Mouse (Mus musculus): Measurements from ENCODE around the gene Prkca.

The Prkca gene

DNA sequence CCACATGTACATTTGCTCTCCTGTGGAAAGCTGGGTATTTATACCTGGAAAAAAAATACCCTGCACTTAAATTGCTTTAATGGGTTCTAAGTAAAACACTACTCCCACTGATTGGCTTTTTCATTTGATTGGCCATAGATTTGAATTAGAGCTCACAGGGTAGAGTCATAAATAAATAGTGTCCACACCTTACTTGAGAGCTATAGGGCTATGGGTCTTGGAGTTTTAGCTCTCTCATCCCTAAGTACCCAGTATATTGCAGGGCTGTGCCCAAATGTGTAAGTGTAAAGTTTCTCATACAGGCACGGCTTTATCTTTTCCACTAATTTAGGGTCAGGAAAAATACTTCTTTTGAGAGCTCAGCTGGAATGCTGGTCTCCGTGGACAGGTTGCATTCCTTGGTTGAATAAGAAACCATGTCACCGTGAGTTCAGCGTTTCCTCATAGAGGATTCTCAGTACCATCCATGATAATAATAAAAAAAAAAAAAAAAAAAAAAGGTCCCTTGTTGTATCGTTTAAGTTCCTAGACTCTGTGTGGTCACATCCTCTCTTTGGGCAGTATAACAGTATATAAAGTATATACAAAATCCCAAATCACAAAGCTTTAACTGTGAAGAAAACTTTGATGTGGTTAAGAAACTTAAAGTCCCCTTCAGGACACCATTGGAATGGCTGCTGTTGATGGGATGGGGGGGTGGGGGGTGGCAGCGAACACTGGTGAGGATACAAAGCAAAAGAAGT, 82.8 kb downstream of the Prkca start:
- DNase-seq (ENCODE audit: low spot score): no peak

DNA sequence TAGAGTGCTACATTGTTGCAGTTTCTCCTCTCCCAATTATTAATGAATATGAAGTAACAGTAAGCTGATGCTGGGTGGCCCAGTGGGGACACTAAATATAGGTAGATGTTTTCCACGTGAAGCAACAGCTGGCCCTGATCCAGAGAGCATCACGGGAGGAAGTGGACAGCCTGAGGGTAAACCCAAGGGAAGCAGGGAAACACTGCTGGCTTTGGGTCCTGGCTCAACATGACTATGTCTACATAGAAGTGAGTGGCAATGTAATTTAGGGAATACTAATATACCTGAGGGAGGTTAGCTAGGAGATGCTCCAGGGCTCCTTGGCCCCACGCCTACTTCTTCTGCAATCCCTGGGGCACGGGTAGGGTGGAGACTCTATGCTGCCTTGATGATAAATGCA, 84.3 kb downstream of the Prkca start:
- no peak for DNase-seq (ENCODE audit: low spot score)

DNA sequence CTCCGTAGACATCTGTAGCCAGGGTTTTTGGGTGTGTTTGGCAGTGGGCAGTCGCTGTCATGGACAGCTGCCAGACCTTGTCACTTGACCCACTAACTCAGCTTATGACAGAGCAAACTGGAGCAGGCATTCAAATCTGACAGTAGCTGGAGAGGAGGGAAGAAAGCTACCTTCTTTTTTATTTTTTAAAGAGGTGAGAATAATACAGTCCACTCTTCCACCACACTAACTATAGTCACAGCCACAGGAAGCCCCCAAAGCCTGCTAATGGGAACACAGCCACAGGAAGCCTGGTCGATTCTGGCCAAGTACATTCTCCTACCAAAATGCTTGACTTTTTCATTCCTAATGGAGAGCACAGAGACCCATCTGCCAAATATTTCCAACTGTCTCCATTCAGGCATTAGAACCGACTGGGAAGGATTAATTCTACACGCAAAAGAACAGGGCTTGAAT, 84.9 kb downstream of the Prkca start:
- DNase-seq (ENCODE audit: low spot score): peak; percentile 60

DNA sequence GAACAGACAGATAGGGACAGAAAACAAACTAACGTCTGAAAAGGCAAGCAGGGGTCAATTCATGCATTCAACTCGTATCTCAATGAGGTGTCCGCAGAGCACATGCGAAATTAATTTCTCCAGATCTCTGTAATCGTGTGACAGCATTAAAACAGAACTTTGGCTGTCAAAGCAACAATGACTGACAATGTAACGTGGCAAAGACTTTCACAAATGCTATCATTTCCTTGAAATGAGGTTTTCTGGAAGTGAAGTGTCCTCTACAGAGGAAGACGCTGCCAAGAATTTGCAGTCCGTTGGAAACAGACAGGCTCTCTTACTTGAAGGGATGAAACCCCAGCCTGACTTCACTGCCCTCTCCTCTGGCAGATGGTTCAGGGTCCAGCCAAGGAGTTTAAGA, 85.8 kb downstream of the Prkca start:
- no peak for DNase-seq (ENCODE audit: low spot score)

DNA sequence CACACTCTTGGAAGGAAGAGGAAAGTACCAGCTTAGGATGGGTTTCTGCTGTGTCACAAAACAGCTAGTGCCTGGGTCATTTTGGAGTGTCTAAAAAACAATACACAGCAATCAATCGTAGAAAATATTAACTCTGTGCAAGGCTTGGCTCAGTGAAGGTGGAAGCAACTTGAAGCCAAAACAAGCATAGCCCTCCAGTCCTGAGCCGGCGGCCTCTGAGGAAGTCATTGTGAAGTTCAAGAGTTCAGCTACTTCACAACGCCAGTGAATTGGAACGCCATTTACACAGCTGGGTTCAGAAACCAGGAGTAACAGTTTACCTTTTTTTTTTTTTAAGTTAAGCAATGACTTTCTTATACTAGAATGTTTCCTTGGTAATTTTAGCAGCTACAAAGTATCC, 89.0 kb downstream of the Prkca start:
- no peak for DNase-seq (ENCODE audit: low spot score)

DNA sequence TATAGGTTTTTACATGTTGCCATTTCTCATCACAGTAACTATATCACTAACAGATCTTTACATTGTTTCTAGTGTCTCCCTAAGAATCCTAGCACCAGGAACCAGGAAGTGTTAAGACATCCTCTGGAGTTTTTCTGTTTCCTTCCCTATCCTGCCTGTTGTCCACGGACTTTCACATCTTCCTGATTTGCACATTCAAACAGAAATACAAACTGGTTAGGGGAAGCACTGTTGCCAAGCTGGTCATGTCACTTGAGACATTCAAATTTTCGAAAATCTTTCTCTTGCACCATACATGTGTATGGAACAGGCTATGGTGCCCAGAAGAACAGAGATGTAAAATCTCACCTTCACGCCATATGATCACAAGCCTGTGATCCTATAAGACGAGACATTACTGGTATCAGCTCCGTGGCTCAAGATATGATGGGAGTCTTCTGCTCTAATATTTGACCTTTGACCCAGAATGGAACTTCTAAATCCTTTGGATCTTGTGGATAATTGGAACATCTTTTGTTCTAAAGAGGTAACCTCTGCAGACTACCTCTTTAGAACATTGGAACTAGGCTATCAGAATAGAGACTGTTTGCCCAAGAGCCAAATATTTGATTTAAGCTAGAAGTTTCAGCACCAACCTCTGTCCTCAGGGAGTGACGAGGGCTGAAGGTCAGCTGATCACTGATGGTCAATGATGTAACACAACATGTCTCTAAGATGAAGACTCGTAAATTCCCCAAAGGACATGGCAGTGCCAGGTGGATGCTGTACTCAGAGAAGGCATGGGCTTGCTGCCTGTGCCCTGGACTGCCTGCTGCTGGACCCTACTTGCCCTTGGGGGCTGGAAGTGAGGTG, 91.6 kb downstream of the Prkca start:
- DNase-seq (ENCODE audit: low spot score): no peak

DNA sequence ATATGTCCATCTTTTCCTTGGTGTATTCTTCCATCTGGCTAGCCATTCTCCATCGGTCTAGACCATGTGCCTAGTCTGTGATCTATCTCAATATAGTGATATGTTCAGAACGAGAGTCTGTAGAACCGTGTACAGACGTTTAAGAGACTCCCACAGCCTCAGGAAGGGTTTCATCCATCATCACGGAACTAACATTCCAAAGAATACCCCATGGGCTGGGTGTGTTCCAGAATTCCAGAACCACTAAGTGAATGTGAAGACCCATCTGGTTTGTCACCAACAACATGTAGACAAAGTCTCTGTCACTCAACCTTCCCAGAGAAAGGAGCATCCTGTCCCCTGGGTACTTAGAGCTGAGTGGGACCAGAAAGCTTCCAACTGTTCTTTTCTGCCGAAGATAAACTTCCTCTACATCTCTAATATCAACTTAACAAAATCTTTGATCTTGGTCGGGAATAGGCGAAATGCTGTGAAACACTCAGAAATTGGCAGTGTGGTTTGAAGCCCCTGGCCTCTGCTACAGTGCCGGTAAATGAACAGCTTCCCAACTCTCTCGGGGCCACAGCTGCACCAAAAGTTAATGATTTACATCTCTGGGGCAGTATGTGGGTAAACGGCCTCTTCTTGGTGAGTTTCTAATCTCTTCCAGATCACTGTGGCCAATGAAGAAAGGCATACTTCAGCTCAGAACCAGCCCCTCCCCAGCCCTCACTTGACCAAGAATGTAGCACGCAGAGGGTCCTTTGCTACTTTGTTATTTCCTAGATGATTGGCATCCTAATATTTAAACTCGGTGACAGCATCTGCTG, 92.7 kb downstream of the Prkca start:
- no peak for DNase-seq (ENCODE audit: low spot score)

DNA sequence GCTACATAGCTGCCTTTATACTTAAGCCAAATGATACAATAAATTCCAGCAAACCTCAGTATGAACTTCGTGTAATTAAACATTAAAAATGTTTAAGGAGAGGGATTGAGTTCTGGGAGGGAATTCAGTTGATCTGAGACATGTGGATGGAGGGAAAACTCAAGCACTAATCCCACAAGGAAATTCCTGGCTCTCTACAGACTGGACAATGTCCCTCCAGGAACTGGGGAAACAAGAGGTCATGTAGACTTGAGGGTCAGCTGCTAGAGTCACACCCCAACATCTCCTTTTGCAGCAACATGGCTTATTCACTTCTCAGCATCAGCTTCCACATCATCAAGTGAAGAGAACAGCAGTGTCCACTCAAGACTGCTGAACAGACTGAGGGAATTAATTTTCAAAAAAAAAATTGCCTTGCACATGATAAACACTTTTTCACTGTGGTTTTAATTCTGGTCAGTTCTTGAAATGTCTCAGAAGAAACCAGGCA, 93.5 kb downstream of the Prkca start:
- no peak for DNase-seq (ENCODE audit: low spot score)

DNA sequence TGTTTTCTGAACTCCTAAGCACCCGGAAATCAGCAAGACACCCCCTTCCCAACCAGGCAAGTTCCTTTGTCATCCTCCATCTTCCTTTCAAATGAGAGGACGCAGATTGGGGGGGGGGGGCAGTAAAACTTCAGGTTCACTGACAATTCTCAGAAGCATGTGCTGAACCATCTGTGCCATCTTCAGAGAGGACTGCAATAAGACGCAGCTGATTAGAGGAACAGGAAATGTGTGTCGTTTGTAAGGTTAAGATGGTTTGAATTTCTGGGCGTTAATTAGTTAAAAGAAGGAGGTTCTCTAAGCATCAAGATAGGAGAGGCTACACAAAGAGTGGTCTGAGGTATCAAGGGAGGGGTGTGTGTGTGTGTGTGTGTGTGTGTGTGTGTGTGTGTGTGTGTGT, 94.2 kb downstream of the Prkca start:
- DNase-seq (ENCODE audit: low spot score): no peak

DNA sequence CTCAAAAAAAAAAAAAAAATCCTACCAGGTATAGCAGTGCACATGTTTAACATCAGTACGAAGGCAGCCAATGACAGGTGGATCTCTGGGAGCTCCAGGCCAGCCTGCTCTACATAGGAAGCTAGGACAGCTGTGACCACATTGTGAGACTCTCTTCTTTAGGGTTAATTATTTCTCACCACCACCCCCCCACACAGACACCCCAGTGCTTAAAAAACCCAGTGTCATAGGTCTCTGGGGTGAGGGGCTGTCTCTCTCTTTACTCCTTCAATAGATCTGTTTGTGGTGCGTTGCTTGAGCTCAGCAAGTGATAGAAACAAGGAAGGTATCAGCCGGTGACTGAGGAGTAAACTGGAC, 94.7 kb downstream of the Prkca start:
- DNase-seq (ENCODE audit: low spot score): no peak

DNA sequence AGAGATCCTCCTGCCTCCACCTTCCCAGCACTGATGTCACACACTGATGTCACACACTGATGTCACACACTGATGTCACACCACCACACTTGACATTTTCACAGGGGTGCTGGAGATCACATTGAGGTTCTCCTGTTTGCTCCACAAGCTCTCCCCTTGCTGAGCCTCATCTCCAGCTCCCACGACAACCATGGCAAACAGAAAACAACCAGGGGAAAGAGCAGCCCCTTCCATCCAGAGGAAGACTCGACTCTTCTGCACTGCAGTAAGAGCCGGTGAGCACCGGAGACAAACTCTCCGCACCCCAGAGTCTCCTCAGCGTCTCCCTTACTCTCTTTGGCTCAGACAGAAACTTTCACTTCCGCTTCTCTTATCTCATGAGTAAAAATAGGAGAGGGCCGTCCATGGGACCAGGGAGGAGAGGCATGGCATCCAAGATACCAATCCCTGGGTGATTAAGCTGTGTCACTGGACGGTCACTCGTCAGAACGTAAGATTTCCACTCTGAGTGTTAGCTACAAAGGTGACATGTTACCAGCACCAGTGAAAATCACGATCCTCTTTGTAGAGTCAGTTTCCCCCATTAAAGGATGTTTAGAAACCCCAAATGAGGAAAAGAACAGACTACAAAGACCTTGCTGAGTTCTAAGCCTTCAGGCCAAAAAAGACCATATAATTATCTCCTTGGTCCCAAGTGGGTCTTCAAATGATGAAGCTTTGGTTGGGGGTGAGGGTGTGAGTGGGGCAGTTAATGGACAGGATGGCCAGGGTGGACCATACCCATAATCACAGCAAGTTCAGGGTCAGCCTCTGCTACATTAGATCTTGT, 95.3 kb downstream of the Prkca start:
- DNase-seq (ENCODE audit: low spot score): no peak

DNA sequence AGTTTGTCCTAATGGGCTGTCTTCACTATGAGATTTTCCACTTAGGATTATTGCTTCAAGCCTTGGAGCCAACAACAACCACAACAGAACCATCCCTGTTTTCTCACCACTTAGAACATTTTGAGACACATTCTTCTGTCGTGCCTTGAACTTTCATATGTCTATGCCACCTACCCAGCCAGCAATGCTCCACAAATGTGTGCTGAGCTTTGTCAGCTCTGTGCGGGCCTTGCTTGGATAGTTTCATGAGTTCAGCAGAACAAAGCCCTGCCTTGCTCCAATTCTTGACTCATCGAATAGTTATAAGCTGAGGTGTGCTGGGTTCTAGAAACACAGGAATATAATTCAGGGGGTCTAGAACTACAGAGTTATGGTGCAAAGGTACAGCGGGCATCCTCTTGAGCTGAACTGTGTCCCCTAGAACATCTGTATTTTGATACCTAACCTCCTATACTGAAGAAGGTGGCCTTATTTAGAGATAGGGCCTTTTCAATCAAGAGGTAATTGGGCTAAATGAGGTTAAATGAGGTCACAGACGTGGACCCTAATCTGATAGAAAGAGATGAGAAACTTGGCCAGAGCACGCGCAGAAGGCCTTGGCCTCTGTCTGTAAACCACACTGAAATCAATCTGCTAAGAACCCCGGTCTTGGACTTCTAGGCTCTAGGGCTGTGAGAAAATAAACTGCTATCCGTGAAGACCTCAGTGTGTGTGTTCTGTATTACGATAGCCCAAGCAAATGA, 96.4 kb downstream of the Prkca start:
- DNase-seq (ENCODE audit: low spot score): no peak

DNA sequence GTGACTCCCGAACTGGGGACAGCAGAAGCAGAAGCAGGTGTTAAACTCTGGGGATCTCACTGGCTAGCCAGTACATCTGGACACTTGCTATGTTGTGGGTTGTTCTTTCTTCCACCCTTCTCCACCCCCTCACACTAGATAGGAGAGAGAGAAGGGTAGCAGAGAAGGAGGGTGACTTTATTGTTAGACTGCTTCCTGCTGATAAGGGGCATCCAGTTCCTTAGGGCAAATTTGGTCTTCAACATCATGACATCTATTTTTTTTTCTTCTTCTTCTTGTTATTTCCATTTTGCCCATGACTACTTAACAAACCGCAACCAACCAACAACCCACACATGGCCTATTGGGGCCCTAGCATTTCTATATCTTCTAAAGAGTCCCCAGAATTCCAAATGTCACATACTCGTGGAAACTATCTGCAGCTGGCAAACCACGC, 97.4 kb downstream of the Prkca start:
- DNase-seq (ENCODE audit: low spot score): no peak

DNA sequence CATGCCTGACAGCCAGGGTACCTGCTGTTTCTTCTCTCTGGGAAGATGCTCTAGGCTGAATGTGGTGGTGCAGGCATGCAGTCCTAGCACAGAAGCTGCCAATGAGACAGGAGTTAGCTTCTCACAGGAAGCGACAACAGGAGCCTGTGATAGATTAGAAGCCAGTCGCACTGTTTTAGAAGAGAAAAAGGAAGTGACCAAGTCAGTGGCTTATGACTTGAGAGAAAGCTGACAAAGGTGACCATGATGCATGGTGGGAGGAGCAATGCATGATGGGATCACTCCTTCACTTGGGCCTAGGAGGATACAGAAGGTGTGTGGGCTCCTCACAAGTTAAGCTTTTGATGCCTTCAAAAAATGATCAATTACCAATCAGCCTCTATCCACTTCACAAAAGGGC, 99.5 kb downstream of the Prkca start:
- no peak for DNase-seq (ENCODE audit: low spot score)

DNA sequence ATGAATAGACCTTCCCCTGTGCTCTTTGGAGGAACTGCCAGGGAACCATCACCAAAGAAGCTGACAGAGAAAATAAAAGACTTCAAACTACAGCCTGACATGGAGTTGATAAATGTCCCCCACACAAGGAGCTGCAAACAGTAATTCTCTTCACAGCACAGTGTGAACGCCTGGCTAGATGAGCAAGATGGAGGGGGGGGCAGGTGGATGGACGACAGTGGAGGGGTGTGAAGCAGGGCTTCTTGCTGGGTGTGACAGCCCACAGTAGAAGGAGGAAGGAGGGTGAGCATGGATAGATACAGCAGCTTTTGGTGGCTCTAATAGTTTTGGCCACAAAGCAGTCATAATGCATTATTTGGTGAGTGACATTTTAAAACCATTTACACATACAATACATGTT, 100.1 kb downstream of the Prkca start:
- no peak for DNase-seq (ENCODE audit: low spot score)

DNA sequence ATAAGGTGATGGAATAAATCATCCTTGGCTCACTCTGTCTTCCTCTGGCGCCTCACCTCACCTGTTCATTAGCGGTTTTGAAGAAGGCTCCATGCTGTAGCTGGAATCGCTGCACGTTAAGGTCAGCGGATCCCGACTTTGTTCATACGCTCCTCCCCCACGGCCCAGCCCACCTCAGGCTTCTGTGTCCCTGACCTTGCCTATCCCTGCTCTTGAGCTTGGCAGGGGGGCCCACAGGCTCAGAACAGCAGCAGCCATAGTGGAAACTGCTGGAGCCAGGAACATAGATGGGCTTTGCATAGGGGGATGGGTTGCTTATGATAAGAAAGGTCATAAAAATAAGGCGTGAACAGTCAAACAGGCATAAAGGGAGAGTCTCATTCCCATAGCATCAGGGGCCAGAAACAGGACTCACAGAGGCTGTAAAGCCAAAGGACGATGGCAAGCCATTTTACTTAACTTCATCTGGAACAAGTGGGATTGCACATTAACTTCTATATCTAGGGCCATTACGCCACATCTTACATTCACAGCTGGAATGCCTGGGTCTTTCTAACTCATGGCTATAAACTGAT, 102.7 kb downstream of the Prkca start:
- DNase-seq (ENCODE audit: low spot score): no peak

DNA sequence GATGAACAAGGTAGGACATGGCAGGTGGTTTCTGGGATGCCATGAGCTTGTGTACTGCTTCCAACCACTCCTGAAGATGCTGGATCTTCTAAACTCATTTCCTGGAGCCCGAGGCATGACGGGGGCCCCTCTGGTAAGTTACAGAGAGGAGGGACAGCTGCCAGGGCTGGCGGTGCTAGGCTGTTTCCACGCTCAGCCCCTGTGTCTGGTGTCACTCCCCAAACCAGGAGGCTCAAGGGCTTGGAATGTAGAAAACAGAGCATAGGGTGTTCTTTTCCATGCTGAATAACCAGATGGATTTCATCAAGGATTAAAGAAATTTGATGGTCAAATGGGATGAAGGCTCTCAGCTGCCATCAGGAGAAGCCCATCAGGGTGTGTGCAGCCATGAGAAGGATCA, 104.6 kb downstream of the Prkca start:
- no peak for DNase-seq (ENCODE audit: low spot score)

DNA sequence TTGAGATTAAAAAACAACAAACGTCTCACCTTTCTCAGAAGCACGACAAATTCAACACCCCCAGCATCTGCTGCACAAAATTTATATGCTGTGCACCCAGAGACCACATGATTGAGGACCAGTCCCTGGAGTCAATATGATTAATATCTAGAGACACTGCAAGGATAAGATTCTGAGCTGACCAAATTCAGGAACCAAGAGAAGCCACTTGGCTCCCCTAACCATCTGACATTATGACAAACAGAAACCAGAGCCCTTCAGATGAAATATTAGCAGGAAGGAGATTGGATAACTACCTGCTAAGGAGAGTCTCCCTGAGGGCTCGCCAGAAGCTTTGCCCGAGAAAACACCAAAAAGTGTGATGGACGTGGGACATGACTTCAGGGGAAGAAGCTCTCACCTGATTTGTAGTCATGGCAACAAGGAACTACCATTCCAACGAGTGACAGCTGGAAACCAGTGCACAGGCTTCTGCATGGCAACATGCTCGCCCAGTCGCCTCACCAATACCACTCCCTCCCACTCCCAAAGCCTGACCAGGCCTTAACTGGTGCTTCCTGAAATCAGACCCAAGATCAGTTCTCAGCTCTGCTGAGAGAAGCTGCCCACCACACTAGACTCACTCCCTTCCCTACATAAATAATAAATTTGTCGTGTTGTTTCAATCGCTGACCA, 106.8 kb downstream of the Prkca start:
- peak; percentile 71 for DNase-seq (ENCODE audit: low spot score)

DNA sequence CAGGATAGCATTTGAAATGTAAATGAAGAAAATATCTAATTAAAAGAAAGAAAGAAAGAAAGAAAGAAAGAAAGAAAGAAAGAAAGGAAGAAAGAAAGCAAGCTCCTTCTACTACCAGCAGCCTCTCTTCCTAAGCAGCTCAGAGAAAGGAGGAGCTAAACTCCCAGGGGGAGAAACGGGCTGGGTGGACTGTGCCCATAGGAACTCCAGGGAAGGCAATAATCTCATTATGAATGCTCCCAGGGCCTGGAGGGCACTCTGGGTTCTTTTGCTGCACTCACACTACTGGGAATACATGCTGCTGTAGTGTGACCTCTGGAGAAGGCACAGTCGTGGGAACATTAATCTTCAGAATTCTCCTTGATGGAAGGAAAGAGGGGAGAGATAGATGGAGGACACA, 107.5 kb downstream of the Prkca start:
- DNase-seq (ENCODE audit: low spot score): peak; percentile 68
